Mouse (Mus musculus) gastrocnemius, adult 18-20 months (tissue): ENCODE results near the gene Gm9999. TPM values are rescaled to one million over a fixed set of nuclear protein-coding genes. Genes with fewer than 3 reads are reported as not detected.
"Not testable (repeated sequence)": the region's sequence is repeated elsewhere in the genome, so short reads cannot be mapped to it uniquely, and the experiment has no call there.

ENCODE experiments used
- DNase-seq: peaks from one replicate; pipeline ENCODE4 v3.0.0; 2021; ENCODE audit warnings: low spot score
- total RNA-seq, 2 experiments: library from RNA; stranded (reverse); gene quantifications; 2 replicates each; pipeline ENCODE4 v1.2.3; 2021

Gm9999 gene
- total RNA-seq, 2 experiments from 2014 or later: not detected

DNA sequence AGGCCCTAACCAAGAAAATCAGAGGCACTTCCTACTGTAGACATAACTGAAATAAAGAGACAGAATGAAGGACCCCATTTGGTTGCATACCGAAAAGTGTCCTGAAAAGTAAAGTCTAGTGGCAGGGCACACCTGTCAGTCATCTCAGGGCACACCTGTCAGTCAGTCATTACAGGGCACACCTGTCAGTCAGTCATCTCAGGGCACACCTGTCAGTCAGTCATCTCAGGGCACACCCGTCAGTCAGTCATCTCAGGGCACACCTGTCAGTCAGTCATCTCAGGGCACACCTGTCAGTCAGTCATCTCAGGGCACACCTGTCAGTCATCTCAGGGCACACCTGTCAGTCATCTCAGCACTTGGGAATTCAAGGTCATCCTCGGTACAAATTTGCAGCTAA lies 43.5 kb downstream of the Gm9999 start:
- DNase-seq: not testable (repeated sequence)

- DNase-seq: no peak
Measured at GRCm38 (mm10) chr7:47027520-47027919, 44.1 kb downstream of the Gm9999 start.

- no peak for DNase-seq
Measured at GRCm38 (mm10) chr7:47030517-47031193, 47.3 kb downstream of the Gm9999 start.

- DNase-seq: no peak
Measured at GRCm38 (mm10) chr7:47031371-47031770, 48.0 kb downstream of the Gm9999 start.

DNA sequence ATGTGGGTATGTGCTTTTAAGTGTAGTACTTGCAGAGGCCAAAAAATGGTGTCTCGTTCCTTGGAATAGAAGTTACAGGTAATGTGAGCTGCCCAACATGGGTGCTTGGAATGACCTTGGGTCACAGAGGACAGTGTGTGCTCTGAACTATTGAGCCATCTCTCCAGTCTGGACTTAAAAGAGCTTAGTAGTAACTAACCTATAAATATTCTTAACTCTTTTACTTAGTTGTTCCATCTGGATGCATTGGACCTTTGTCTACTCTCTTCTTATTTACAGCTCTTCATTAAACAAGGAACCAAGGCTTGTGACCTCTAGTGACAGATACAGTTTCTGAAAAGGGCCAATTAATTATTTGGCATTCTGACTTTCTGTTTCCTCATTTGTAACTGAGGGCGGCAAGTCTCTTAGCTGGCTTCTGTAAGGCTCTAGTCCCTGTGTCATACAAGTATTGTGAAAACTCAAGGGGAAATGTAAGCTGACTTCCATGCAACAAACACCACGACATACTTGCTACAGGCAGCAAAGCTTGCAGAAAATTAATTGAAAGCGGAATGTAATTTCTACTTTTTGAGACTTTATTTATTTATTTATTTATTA lies 51.5 kb downstream of the Gm9999 start:
- no peak for DNase-seq

GRCm38 (mm10) chr7:47035426-47035825 lies 52.0 kb downstream of the Gm9999 start:
- peak; percentile 30 for DNase-seq

Other genes starting within 250 kb of the Gm9999 start
- not detected for gene Saa1, start 240.6 kb upstream of the Gm9999 start, total RNA-seq
- gene Saa2, start 231.8 kb upstream of the Gm9999 start, total RNA-seq: under 1 TPM in 1 of 2 experiments, not detected in 1; 0.40 TPM
- 10 to 100 TPM; 11.2 to 12.1 TPM for gene Hps5, start 187.5 kb upstream of the Gm9999 start, total RNA-seq
- 10 to 100 TPM; 15.4 to 18.2 TPM for gene Gtf2h1, start 187.5 kb upstream of the Gm9999 start, total RNA-seq
- gene Ldha, start 142.1 kb upstream of the Gm9999 start, total RNA-seq: 1,000 to 10,000 TPM; 2,332 to 2,702 TPM
- gene Ldhc, start 122.4 kb upstream of the Gm9999 start, total RNA-seq: not detected
- gene Tsg101, start 63.6 kb upstream of the Gm9999 start, total RNA-seq: 10 to 100 TPM; 54.4 to 59.1 TPM
- 10 to 100 TPM; 10.5 to 11.5 TPM for gene Uevld, start 25.1 kb upstream of the Gm9999 start, total RNA-seq
- gene Spty2d1, start 24.8 kb downstream of the Gm9999 start, total RNA-seq: 1 to 10 TPM; 4.5 to 4.7 TPM
- gene Tmem86a, start 67.0 kb downstream of the Gm9999 start, total RNA-seq: 1 to 10 TPM; 3.2 to 4.1 TPM
- not detected for gene Ptpn5, start 150.1 kb downstream of the Gm9999 start, total RNA-seq
- not detected for gene Mrgpra6, start 221.3 kb downstream of the Gm9999 start, total RNA-seq